Mouse (Mus musculus) kidney, adult 18-20 months (tissue): ENCODE data around the gene Vrk1.

ENCODE experiments used
- DNase-seq: peaks from one replicate; pipeline ENCODE4 v3.0.0; 2021

Gene Vrk1

GRCm38 (mm10) chr12:106001775-106002174 lies 8.3 kb upstream of the Vrk1 start:
- no peak for DNase-seq

- DNase-seq: no peak
These were observed 5.3 kb upstream of the Vrk1 start for GRCm38 (mm10) chr12:106004719-106005118.

DNA sequence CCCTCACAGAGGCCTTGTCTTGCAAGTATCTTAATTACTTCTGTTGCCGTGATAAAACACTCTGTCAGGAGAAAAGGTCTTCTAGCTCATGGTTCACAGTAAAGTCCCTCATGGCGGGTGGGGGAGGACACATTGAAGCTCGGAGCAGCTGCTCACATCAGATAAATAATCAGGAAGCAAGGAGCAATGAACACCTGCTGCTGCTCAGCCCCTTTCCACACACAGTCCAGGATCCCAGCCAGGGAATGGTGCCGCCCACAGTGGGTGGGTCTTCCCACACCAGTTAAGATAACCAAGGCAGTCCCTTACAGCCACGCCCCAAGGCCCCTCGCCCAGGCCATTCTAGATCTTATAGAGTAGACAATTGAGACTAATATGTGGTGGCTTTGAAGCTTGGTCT lies 3.8 kb upstream of the Vrk1 start:
- no peak for DNase-seq

DNA sequence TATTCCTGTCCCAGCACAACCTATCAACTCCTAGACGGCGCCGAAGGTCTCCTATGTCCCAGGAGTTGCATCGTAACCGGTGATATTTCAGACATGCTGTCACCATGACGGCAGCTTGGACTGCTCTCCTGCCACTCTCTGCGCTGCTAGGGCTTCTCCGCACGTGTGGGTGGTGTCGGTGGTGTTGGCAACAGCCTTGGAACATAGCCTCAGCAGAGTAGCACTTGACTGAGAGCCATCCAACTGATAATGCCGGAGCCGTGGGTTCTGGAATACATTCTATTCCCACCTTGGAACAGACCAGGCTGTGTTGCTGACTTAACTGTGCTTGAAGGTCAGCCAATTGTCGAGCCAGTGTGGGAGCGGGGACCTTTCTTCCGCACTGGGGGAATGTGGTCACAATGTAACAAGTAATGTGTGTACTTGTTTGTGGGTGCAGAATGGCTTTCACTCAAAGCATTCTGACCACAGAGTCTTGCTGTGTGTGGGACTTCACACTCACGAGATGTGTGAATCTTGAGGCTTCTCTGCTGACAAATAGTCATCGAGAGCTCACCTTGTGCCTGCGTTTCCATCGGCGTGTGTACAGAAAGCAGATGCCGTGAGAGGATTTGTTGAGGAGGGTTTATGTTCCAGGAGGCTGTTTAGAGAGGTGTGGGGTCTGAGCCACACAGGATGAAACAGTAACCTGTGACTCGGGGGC lies 1.5 kb upstream of the Vrk1 start:
- DNase-seq: no peak

GRCm38 (mm10) chr12:106009122-106009870 lies 732 bp upstream of the Vrk1 start:
- no peak for DNase-seq

DNA sequence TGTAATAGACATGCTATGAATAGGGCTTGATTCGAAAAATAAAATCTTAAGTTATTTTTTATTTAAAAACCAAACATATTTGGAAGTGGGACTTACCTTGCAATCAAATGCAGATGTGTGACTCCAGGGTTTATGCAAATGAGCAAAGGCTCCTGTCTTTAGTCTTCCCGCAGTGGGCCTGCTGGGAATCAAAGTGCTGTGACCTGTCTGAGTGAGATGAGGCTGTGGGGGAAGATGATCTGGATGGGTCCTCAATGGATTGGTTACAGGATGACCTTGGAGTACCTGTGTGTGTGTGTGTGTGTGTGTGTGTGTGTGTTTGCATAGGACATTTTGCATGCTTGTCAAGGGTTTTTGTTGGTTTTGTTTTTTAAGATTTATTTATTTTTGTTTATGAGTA lies 2.1 kb downstream of the Vrk1 start:
- DNase-seq: no peak

GRCm38 (mm10) chr12:106016265-106017012 lies 6.4 kb downstream of the Vrk1 start:
- DNase-seq: no peak

DNA sequence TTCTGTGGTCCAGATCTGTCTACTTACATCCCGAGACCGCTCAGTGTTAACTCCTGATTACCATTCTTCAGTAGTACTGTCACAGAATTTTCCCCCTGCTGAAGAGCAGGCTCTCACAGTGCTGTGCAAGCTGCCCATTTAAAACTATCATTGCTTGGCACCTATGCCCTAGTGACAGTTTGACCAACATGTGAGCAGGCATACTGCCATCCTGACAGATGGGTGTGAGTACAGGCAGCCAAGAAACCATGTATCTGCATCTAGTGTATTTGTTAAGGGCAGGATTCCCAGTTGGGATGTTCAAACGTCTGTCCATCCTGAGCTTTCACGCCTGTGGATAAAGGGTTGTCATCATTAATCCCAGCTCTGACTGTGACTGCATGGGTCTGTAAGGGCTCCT lies 10.0 kb downstream of the Vrk1 start:
- no peak for DNase-seq

DNA sequence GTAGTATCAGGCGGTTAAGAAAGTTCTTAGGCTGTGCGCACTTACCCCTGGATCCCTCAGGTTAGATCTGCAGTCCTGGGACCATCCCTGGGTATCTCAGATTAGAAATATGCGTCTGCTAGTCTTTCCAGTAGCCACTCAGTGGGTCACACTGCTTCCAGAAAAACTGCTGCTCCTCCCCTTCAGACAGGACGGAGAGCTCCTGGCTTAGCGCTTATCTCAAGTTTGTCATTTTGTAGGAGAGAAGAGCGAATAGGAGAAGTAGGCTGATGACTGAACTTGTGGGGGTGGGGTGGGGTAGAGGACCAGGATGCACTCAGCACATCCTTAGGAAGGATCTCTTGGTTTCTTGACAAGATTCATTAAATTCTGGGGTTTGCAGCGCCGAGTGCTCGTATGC lies 13.6 kb downstream of the Vrk1 start:
- DNase-seq: no peak

GRCm38 (mm10) chr12:106025416-106025815 lies 15.4 kb downstream of the Vrk1 start:
- DNase-seq: no peak

DNA sequence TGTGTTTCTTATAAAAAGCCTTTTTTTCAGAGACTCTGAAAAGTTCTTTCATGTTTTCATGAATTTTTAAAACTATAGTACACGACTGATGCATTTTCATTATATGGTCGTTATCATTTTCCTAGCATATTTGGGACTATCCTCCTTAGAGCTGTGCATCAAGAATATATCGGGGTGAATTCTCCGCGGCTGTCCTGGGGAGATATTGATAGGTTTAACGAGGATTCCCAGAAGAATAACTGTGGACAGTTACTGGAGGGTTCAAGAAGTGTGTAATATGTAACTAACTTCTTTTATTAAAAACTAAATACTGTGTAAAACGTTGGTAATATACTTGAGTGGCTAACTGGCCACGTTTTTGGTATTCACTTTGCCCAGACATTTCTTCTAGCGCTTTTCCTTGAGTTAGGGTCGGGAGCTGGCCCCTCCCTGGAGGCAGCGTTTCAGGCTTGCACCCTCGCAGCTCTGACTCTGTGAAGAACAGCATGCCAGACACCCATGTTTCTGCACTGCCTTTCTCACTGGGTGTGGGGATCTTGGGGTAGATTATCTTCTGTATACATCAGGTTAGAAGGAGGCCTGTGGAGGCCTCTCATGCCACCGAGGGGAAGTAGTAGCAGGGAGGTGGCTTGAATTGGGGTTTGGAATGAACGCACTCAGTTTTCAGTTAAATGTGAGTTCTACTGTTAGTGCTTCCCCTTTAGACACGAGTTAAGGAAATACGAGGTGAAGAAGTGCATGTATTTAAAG lies 16.5 kb downstream of the Vrk1 start:
- no peak for DNase-seq

- DNase-seq: no peak
These were observed 17.3 kb downstream of the Vrk1 start for GRCm38 (mm10) chr12:106027372-106027771.

GRCm38 (mm10) chr12:106029582-106029981 lies 19.6 kb downstream of the Vrk1 start:
- DNase-seq: no peak

- DNase-seq: no peak
These were observed 20.2 kb downstream of the Vrk1 start for GRCm38 (mm10) chr12:106030146-106030745.

DNA sequence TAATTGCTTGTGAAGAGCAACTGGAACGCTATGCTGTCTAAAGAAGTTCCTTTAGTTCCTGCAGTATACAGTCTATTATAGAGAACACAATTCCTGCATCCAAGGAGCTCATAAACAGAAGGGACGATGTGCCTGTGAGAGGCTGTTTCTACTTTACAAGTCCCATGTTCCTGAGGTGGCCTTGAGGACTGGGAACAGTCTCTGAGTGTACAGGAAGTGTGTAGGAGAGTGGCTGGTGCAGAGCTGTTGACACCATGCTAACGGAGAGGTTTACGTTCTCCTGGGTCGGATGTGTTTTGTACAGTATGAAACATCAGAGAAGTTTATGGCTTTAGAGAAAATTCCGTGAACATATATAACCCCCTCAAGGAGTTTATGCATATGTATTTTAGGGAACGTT lies 20.8 kb downstream of the Vrk1 start:
- no peak for DNase-seq

DNA sequence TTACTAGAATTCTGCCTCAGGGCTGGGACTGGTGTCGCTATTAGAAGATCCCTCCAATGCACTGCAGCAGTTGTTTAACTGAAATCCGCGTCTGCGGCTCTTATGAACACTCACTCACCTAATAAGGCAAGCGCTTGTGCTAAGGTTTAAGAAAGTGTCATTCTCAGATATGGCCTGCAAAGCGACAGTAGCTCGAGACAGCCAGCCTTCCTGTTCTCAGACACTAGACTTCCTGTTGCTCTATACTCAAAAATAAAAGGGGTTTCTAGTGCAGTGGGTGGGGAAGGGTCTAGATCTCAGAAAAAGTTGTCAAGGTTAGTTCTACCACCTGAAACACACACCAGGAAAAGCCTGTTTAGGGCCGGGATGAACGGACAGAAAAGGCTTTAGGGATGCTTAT lies 21.9 kb downstream of the Vrk1 start:
- no peak for DNase-seq

GRCm38 (mm10) chr12:106032361-106032760 lies 22.3 kb downstream of the Vrk1 start:
- no peak for DNase-seq

DNA sequence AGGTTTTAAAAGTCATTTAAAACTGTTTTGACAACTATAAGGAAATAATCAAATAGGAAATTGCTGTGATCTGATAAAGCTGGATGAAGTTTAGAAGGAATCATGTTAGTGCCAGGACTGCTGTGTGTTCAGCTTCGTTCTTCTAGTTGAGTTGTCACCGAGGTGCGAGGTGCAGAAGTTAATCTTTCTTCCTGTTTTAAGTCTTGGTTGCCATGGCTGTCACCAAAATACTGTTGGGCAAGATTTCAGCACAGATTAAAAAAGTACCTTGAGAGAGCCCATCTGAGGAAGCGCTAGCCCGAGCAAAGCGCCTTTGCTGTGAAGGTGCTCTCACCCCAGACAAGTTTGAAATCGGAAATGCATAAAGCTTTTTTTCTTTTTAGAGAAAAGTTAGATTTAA lies 24.2 kb downstream of the Vrk1 start:
- DNase-seq: no peak

GRCm38 (mm10) chr12:106034761-106035160 lies 24.7 kb downstream of the Vrk1 start:
- DNase-seq: no peak

- no peak for DNase-seq
These were observed 30.2 kb downstream of the Vrk1 start for GRCm38 (mm10) chr12:106040259-106040658.

- DNase-seq: no peak
These were observed 36.2 kb downstream of the Vrk1 start for GRCm38 (mm10) chr12:106046143-106046795.

- DNase-seq: no peak
These were observed 42.2 kb downstream of the Vrk1 start for GRCm38 (mm10) chr12:106052271-106052670.
